Mouse (Mus musculus) thymus, adult 2 months (tissue): ENCODE results near the gene 4931428F04Rik.

Source experiments
- CTCF ChIP-seq: fragments of 200-500 bp; IDR thresholded peaks from 2 replicates; pipeline ENCODE4 v1.5.1; 2012; ENCODE audit warnings: mild to moderate bottlenecking, control low read depth, low read length, moderate library complexity, borderline replicate concordance; ENCODE audit not compliant: control insufficient read depth, poor library complexity, insufficient read depth; ENCODE audit errors: extremely low read depth
- POLR2A ChIP-seq: fragments of 200-500 bp; IDR thresholded peaks from 2 replicates; pipeline ENCODE4 v1.6.1; 2012; ENCODE audit warnings: mild to moderate bottlenecking, low read length, control low read depth, moderate library complexity; ENCODE audit not compliant: control insufficient read depth, poor library complexity, insufficient read depth; ENCODE audit errors: extremely low read depth

GRCm38 (mm10) chr8:105305211-105306145, 15.8 kb upstream of the 4931428F04Rik start, which contains the start of gene Elmo3:
- TF ChIP-seq POLR2A (no peak), CTCF (no peak)
